Mouse (Mus musculus) cerebellum, adult 2 months (tissue): Measurements from ENCODE around the gene Pla2g4f.

Experiments
- CTCF ChIP-seq: fragments of 200-500 bp; IDR thresholded peaks from 2 replicates; pipeline ENCODE4 v1.5.1; 2011; ENCODE audit warnings: low read depth, mild to moderate bottlenecking, control low read depth, low read length, moderate library complexity, borderline replicate concordance; ENCODE audit not compliant: insufficient read depth
- POLR2A ChIP-seq: fragments of 200-500 bp; IDR thresholded peaks from 2 replicates; pipeline ENCODE4 v1.6.1; 2011; ENCODE audit warnings: low read length, control low read depth, borderline replicate concordance; ENCODE audit not compliant: insufficient read depth

- TF ChIP-seq CTCF (no peak), POLR2A (no peak)
These were observed 61.3 kb downstream of the Pla2g4f start for GRCm38 (mm10) chr2:120252644-120253043.
